Mouse (Mus musculus) C2C12 (cell line): ENCODE results near the gene Vmn1r197. TPM values are rescaled to one million over a fixed set of nuclear protein-coding genes. Genes with fewer than 3 reads are reported as not detected.
"Not testable (repeated sequence)": the region's sequence is repeated elsewhere in the genome, so short reads cannot be mapped to it uniquely, and the experiment has no call there.

Source experiments
- H3K27me3 ChIP-seq: one replicate; pipeline ENCODE4 v1.6.1; 2011; ENCODE audit not compliant: control insufficient read depth, insufficient read depth, insufficient read length
- H3K36me3 ChIP-seq: one replicate; pipeline ENCODE4 v1.6.1; 2011; ENCODE audit not compliant: control insufficient read depth, insufficient read depth
- H3K4me3 ChIP-seq: one replicate; pipeline ENCODE4 v1.5.1; 2011; ENCODE audit warnings: mild to moderate bottlenecking, control low read depth; ENCODE audit not compliant: poor library complexity, insufficient read depth, severe bottlenecking
- H3K79me2 ChIP-seq: one replicate; pipeline ENCODE4 v1.6.1; 2011; ENCODE audit not compliant: control insufficient read depth, insufficient read depth
- H3K79me3 ChIP-seq: one replicate; pipeline ENCODE4 v1.6.1; 2011; ENCODE audit warnings: low read depth, control low read depth
- H3ac ChIP-seq: one replicate; pipeline ENCODE3; 2011; ENCODE audit warnings: low read depth; ENCODE audit not compliant: control insufficient read depth, insufficient read length
- CEBPB ChIP-seq: IDR thresholded peaks from one replicate; pipeline ENCODE4 v1.6.1; 2011; ENCODE audit warnings: low read depth, mild to moderate bottlenecking, control low read depth, moderate library complexity
- CTCF ChIP-seq: IDR thresholded peaks from one replicate; pipeline ENCODE4 v1.5.1; 2011; ENCODE audit not compliant: control insufficient read depth, insufficient read depth, insufficient read length
- FOSL1 ChIP-seq: IDR thresholded peaks from one replicate; pipeline ENCODE4 v1.8.0; 2011; ENCODE audit warnings: mild to moderate bottlenecking, low read length; ENCODE audit not compliant: poor library complexity, insufficient read depth, severe bottlenecking
- MAX ChIP-seq: IDR thresholded peaks from one replicate; pipeline ENCODE4 v1.6.1; 2011; ENCODE audit warnings: mild to moderate bottlenecking, control low read depth
- MYOD1 ChIP-seq: IDR thresholded peaks from one replicate; pipeline ENCODE4 v1.6.1; 2011; ENCODE audit warnings: low read depth; ENCODE audit not compliant: control insufficient read depth, insufficient read length
- MYOG ChIP-seq: IDR thresholded peaks from one replicate; pipeline ENCODE4 v1.6.1; 2011; ENCODE audit not compliant: control insufficient read depth, insufficient read length; ENCODE audit errors: extremely low read depth
- USF1 ChIP-seq: IDR thresholded peaks from one replicate; pipeline ENCODE4 v1.6.1; 2011; ENCODE audit warnings: low read depth, mild to moderate bottlenecking, control low read depth, moderate library complexity
- long read RNA-seq, 2 experiments: library from polyadenylated mRNA; unstranded; transcript quantifications; one replicate each; pipeline ENCODE4 v2.0.0; 2019 to 2020
- polyA plus RNA-seq: library from polyadenylated mRNA; unstranded; fragments of >200 nt; fragmentation: generic; extraction: Trizol; gene quantifications from one replicate; pipeline ENCODE4 v1.2.1, GENCODE M21; 2012; ENCODE audit warnings: missing spikeins

The Vmn1r197 gene
- polyA plus RNA-seq, result not detected
- long read RNA-seq, experiment 1, result 0 reads
- long read RNA-seq, experiment 2, result 0 reads

GRCm38 (mm10) chr13:22324289-22324688, at the start of gene Vmn1r197:
TSS of gene Vmn1r197 (plus strand) at chr13:22324589.
- Histone ChIP-seq H3K79me2 (no peaks in the 10 kb centered on the region), H3ac (no peak within 1 kb of the TSS), H3K27me3 (no peaks in the 10 kb centered on the region), H3K79me3 (no peaks in the 10 kb centered on the region), H3K4me3 (no peak within 1 kb of the TSS), H3K36me3 (no peaks in the 10 kb centered on the region)
- TF ChIP-seq CTCF (no peak), MYOD1 (no peak), MYOG (no peak), FOSL1 (no peak), CEBPB (no peak), USF1 (no peak), MAX (no peak)

- Histone ChIP-seq H3K79me2 (no peaks in the 10 kb centered on the region), H3ac (no peak overlapping the region), H3K79me3 (no peaks in the 10 kb centered on the region), H3K27me3 (no peaks in the 10 kb centered on the region), H3K4me3 (no peak overlapping the region), H3K36me3 (no peaks in the 10 kb centered on the region)
- TF ChIP-seq MYOD1 (no peak), FOSL1 (no peak), CEBPB (no peak), USF1 (no peak)
These were observed 39.8 kb upstream of the Vmn1r197 start for GRCm38 (mm10) chr13:22284578-22284977.

GRCm38 (mm10) chr13:22289620-22290019, 34.8 kb upstream of the Vmn1r197 start, which contains the start of gene Vmn1r196:
TSS of gene Vmn1r196 (plus strand) at chr13:22289920.
- H3K36me3 ChIP-seq, result no peaks in the 10 kb centered on the region
- TF ChIP-seq CTCF, result no peak
- no peak for TF ChIP-seq MAX
- TF ChIP-seq FOSL1, result no peak
- no peak for TF ChIP-seq MYOG
- TF ChIP-seq MYOD1, result no peak
- no peak for TF ChIP-seq CEBPB
- TF ChIP-seq USF1, result no peak

GRCm38 (mm10) chr13:22308075-22308474, 16.3 kb upstream of the Vmn1r197 start:
- not testable (repeated sequence) for H3K27me3 ChIP-seq, H3ac ChIP-seq, H3K79me2 ChIP-seq, H3K36me3 ChIP-seq, H3K79me3 ChIP-seq, H3K4me3 ChIP-seq

More at GRCm38 (mm10) chr13:22289620-22290019, 34.8 kb upstream of the Vmn1r197 start, which contains the start of gene Vmn1r196:
- no peaks in the 10 kb centered on the region for H3K79me2 ChIP-seq
- H3K4me3 ChIP-seq, result no peak within 1 kb of the TSS
- H3K27me3 ChIP-seq, result no peaks in the 10 kb centered on the region
- no peaks in the 10 kb centered on the region for H3K79me3 ChIP-seq
- H3ac ChIP-seq, result no peak within 1 kb of the TSS

- H3K4me3 ChIP-seq, result no peak overlapping the region
- no peak for TF ChIP-seq USF1
- no peak for TF ChIP-seq CTCF
- TF ChIP-seq CEBPB, result no peak
- no peak for TF ChIP-seq MYOG
- TF ChIP-seq MAX, result no peak
- no peak for TF ChIP-seq MYOD1
- no peak for TF ChIP-seq FOSL1
- H3K79me2 ChIP-seq, result no peaks in the 10 kb centered on the region
- H3K36me3 ChIP-seq, result no peaks in the 10 kb centered on the region
- no peaks in the 10 kb centered on the region for H3K27me3 ChIP-seq
- no peaks in the 10 kb centered on the region for H3K79me3 ChIP-seq
- no peak overlapping the region for H3ac ChIP-seq
These were observed 9.0 kb upstream of the Vmn1r197 start for GRCm38 (mm10) chr13:22315361-22315760.

GRCm38 (mm10) chr13:22317366-22317765, 7.0 kb upstream of the Vmn1r197 start:
- H3K36me3 ChIP-seq, result no peaks in the 10 kb centered on the region
- no peaks in the 10 kb centered on the region for H3K79me2 ChIP-seq
- H3K27me3 ChIP-seq, result no peaks in the 10 kb centered on the region
- no peak overlapping the region for H3ac ChIP-seq
- no peaks in the 10 kb centered on the region for H3K79me3 ChIP-seq
- H3K4me3 ChIP-seq, result no peak overlapping the region
- no peak for TF ChIP-seq MAX
- no peak for TF ChIP-seq MYOG
- no peak for TF ChIP-seq FOSL1
- TF ChIP-seq MYOD1, result no peak
